Mouse (Mus musculus) CD4-positive helper T cell, adult 2 months (primary cell): Measurements from ENCODE around the gene Slc35e3.

Experiments
- DNase-seq: peaks from one replicate; pipeline ENCODE4 v3.0.0-alpha.2; 2012; ENCODE audit warnings: low read depth, missing footprints, low spot score

Slc35e3 gene

DNA sequence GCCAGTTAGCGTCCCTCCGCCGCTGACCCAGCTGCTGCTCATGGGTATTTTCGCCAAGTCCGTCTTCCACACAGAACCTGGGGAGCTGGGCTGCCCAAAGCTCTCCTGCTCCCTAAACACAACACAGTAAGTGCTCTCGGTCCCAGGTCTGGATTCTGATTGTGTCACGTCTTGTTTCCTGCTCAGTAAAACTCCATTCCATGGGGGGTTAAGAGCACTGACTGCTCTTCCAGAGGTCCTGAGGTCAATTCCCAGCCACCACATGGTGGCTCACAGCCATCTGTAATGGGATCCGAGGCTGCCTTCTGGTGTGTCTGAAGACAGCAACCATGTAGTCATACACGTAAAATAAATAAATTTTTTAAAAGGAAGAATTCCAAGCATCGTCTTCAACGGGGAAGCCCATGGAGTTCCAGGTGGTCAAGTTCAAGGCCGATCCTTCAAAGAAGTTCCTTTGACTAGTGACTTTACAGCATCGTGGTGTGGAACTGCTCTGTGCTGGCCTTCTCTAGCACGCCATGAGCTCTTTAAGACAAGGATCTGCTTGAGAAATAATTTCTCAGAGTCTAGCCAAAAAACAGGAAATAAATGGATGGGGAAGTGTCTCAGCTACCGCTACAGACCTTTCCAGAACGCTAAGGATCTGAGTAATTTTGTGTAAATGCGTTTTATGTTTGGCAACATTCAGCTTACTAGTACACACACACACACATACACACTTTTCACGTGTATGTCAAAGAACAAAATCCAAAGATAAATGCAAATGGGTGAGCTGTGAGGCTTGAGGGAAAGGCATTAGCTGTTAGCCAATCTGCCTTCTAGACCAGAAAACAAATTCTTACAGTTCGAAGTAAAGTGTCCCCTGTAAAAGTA, 61.6 kb downstream of the Slc35e3 start:
- DNase-seq: no peak

DNA sequence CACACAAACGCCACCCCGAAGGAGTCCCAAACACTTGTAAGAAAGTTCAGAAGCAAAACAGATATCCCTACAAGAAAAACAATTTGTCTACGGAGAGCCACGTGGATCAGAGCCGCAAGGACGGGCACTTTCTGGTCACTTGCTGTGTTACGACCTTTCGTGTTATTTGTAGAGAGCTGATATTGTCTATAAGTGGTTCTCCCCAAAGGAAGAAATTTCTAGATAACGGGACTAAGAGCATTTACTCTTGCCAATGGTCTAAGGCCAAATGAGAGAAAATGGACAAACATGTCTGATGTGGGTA, 62.5 kb downstream of the Slc35e3 start:
- no peak for DNase-seq
